Mouse (Mus musculus): ENCODE results near the gene Ccdc51. TPM values are rescaled to one million over a fixed set of nuclear protein-coding genes. Genes with fewer than 3 reads are reported as not detected.

The Ccdc51 gene
- polyA plus RNA-seq, 1 experiment from 2014 or later, result 16.8 TPM

GRCm38 (mm10) chr9:109113331-109113730, 31.0 kb downstream of the Ccdc51 start:
- H3K4me3 ChIP-seq (ENCODE audit: low read length), result no peak overlapping the region
- H3K4me1 ChIP-seq (ENCODE audit: insufficient read depth, low read length), result peaks cover 1% of the 10 kb centered on the region; the same call in 1 of the 2 replicates
- H3K4me2 ChIP-seq (replicated peaks; ENCODE audit: low read depth, low read length), result no peak overlapping the region
- no peaks in the 10 kb centered on the region for H3K9me3 ChIP-seq (ENCODE audit: low read length)
- H3K27me3 ChIP-seq (ENCODE audit: insufficient read depth, low read length), result no peaks in the 10 kb centered on the region
- H3K9ac ChIP-seq (replicated peaks; ENCODE audit: low read length), result no peak overlapping the region
- no peak overlapping the region for H3K27ac ChIP-seq (ENCODE audit: low read length)
- no peak for ATAC-seq (ENCODE audit: low FRiP score, low TSS enrichment)
- WGBS, result 88% methylated on average over 8 of the region's 8 CpGs
- peaks cover 90% of the 10 kb centered on the region for H3K36me3 ChIP-seq (ENCODE audit: insufficient read depth, low read length)

DNA sequence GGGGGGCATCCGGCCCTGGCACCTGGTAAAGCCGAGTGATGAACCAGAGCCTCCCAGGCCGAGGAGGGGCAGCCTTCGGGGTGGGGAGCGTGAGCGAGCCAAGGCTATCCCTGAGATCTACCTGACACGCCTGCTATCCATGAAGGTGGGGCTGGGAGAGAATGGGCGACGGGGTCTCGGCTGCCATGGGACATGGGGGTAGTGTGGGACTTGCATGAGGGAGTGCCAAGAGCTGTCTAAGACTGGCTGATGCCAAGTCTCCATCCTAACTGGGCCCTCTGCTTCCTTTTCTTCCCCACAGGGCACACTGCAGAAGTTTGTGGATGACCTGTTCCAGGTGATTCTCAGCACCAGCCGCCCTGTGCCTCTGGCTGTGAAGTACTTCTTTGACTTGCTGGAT, 32.0 kb downstream of the Ccdc51 start:
- H3K9ac ChIP-seq (replicated peaks; ENCODE audit: low read length), result no peak overlapping the region
- H3K4me2 ChIP-seq (replicated peaks; ENCODE audit: low read depth, low read length), result no peak overlapping the region
- ATAC-seq (ENCODE audit: low FRiP score, low TSS enrichment), result no peak
- H3K36me3 ChIP-seq (ENCODE audit: insufficient read depth, low read length), result peaks cover 91% of the 10 kb centered on the region
- no peaks in the 10 kb centered on the region for H3K27me3 ChIP-seq (ENCODE audit: insufficient read depth, low read length)
- 96% methylated on average over 11 of the region's 11 CpGs for WGBS
- H3K9me3 ChIP-seq (ENCODE audit: low read length), result no peaks in the 10 kb centered on the region
- H3K4me3 ChIP-seq (ENCODE audit: low read length), result no peak overlapping the region
- H3K4me1 ChIP-seq (ENCODE audit: insufficient read depth, low read length), result no peaks in the 10 kb centered on the region
- no peak overlapping the region for H3K27ac ChIP-seq (ENCODE audit: low read length)

GRCm38 (mm10) chr9:109114871-109115270, 32.6 kb downstream of the Ccdc51 start:
- Histone ChIP-seq H3K36me3 (ENCODE audit: insufficient read depth, low read length) (peaks cover 90% of the 10 kb centered on the region), H3K4me3 (ENCODE audit: low read length) (no peak overlapping the region), H3K27ac (ENCODE audit: low read length) (no peak overlapping the region), H3K27me3 (ENCODE audit: insufficient read depth, low read length) (no peaks in the 10 kb centered on the region), H3K4me2 (replicated peaks; ENCODE audit: low read depth, low read length) (no peak overlapping the region), H3K9me3 (ENCODE audit: low read length) (no peaks in the 10 kb centered on the region), H3K9ac (replicated peaks; ENCODE audit: low read length) (no peak overlapping the region), H3K4me1 (ENCODE audit: insufficient read depth, low read length) (no peaks in the 10 kb centered on the region)
- WGBS, result 93% methylated on average over 7 of the region's 7 CpGs
- ATAC-seq (ENCODE audit: low FRiP score, low TSS enrichment), result no peak

- H3K9me3 ChIP-seq (ENCODE audit: low read length), result no peaks in the 10 kb centered on the region
- no peaks in the 10 kb centered on the region for H3K27me3 ChIP-seq (ENCODE audit: insufficient read depth, low read length)
- ATAC-seq (ENCODE audit: low FRiP score, low TSS enrichment), result no peak
- no peak overlapping the region for H3K4me3 ChIP-seq (ENCODE audit: low read length)
- WGBS, result 91% methylated on average over 10 of the region's 10 CpGs
- H3K4me2 ChIP-seq (replicated peaks; ENCODE audit: low read depth, low read length), result no peak overlapping the region
- peaks cover 76% of the 10 kb centered on the region for H3K36me3 ChIP-seq (ENCODE audit: insufficient read depth, low read length)
- H3K9ac ChIP-seq (replicated peaks; ENCODE audit: low read length), result no peak overlapping the region
- no peaks in the 10 kb centered on the region for H3K4me1 ChIP-seq (ENCODE audit: insufficient read depth, low read length)
- H3K27ac ChIP-seq (ENCODE audit: low read length), result no peak overlapping the region
Observed at GRCm38 (mm10) chr9:109116205-109116604, 33.9 kb downstream of the Ccdc51 start.

GRCm38 (mm10) chr9:109118106-109118505, 35.8 kb downstream of the Ccdc51 start:
- no peaks in the 10 kb centered on the region for H3K4me1 ChIP-seq (ENCODE audit: insufficient read depth, low read length)
- no peak overlapping the region for H3K9ac ChIP-seq (replicated peaks; ENCODE audit: low read length)
- H3K27ac ChIP-seq (ENCODE audit: low read length), result no peak overlapping the region
- peaks cover 57% of the 10 kb centered on the region for H3K36me3 ChIP-seq (ENCODE audit: insufficient read depth, low read length)
- no peak overlapping the region for H3K4me2 ChIP-seq (replicated peaks; ENCODE audit: low read depth, low read length)
- no peaks in the 10 kb centered on the region for H3K9me3 ChIP-seq (ENCODE audit: low read length)
- H3K4me3 ChIP-seq (ENCODE audit: low read length), result no peak overlapping the region
- H3K27me3 ChIP-seq (ENCODE audit: insufficient read depth, low read length), result no peaks in the 10 kb centered on the region
- 77% methylated on average over 4 of the region's 4 CpGs for WGBS
- no peak for ATAC-seq (ENCODE audit: low FRiP score, low TSS enrichment)

DNA sequence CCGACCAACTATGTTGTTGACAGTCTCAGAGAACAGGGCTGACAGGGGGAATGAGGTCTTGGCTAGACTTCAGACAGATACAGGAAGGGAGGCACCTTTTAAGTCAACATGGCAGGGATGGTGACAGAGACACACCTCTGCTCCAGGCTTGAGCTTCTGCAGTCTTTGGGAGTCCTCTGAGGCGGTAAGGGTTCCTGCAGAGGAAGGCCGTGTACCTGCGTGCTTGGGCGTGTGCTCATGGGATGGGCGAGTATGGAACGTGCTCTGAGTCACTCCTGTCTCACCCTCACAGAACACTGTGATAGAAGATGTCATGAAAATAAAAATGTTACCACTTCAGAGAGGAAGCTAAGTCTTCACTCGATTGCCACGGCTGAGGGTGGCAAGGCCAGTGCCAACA, 37.3 kb downstream of the Ccdc51 start:
- Histone ChIP-seq H3K4me1 (ENCODE audit: insufficient read depth, low read length) (no peaks in the 10 kb centered on the region), H3K27me3 (ENCODE audit: insufficient read depth, low read length) (no peaks in the 10 kb centered on the region), H3K4me3 (ENCODE audit: low read length) (no peak overlapping the region), H3K36me3 (ENCODE audit: insufficient read depth, low read length) (peaks cover 42% of the 10 kb centered on the region), H3K9ac (replicated peaks; ENCODE audit: low read length) (no peak overlapping the region), H3K9me3 (ENCODE audit: low read length) (no peaks in the 10 kb centered on the region), H3K27ac (ENCODE audit: low read length) (no peak overlapping the region), H3K4me2 (replicated peaks; ENCODE audit: low read depth, low read length) (no peak overlapping the region)
- ATAC-seq (ENCODE audit: low FRiP score, low TSS enrichment), result no peak
- 89% methylated on average over 9 of the region's 9 CpGs for WGBS

DNA sequence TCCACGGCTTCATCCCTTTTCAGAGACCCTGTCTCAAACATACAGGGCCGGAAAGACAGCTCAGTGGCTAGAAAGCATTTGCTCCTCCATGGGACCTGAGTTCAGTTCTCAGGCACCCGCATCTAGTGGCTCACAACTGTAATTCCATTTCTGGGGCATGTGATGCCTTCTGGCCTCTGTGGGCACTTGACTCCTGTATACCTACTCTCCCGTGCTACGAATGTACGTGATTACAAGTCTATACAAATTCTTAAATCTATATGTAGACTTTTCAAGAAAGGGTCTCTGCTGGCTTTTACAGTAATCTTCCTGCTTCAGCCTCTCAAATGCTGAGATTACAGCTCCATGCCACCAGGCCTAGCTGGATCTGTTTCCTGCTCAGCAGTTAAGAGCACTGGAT, 38.7 kb downstream of the Ccdc51 start:
- no peak overlapping the region for H3K4me3 ChIP-seq (ENCODE audit: low read length)
- WGBS, result 85% methylated on average over 6 of the region's 6 CpGs

GRCm38 (mm10) chr9:109122553-109123085, 40.3 kb downstream of the Ccdc51 start:
- H3K4me3 ChIP-seq (ENCODE audit: low read length), result no peak overlapping the region
- H3K4me2 ChIP-seq (replicated peaks; ENCODE audit: low read depth, low read length), result no peak overlapping the region
- peaks cover 19% of the 10 kb centered on the region for H3K36me3 ChIP-seq (ENCODE audit: insufficient read depth, low read length)
- no peak overlapping the region for H3K9ac ChIP-seq (replicated peaks; ENCODE audit: low read length)
- no peaks in the 10 kb centered on the region for H3K27me3 ChIP-seq (ENCODE audit: insufficient read depth, low read length)
- H3K4me1 ChIP-seq (ENCODE audit: insufficient read depth, low read length), result no peaks in the 10 kb centered on the region
- WGBS, result 43% methylated on average over 2 of the region's 2 CpGs
- H3K27ac ChIP-seq (ENCODE audit: low read length), result no peak overlapping the region
- H3K9me3 ChIP-seq (ENCODE audit: low read length), result no peaks in the 10 kb centered on the region
- ATAC-seq (ENCODE audit: low FRiP score, low TSS enrichment), result 0 out of 2 replicates have a peak, but pooled peaks have one; percentile 1

More for the DNA sequence above, 38.7 kb downstream of the Ccdc51 start:
- Histone ChIP-seq H3K27me3 (ENCODE audit: insufficient read depth, low read length) (no peaks in the 10 kb centered on the region), H3K9ac (replicated peaks; ENCODE audit: low read length) (no peak overlapping the region), H3K4me1 (ENCODE audit: insufficient read depth, low read length) (no peaks in the 10 kb centered on the region), H3K36me3 (ENCODE audit: insufficient read depth, low read length) (peaks cover 29% of the 10 kb centered on the region), H3K27ac (ENCODE audit: low read length) (peak overlapping the region; percentile 10; the same call in 1 of the 2 replicates), H3K9me3 (ENCODE audit: low read length) (no peaks in the 10 kb centered on the region), H3K4me2 (replicated peaks; ENCODE audit: low read depth, low read length) (no peak overlapping the region)
- ATAC-seq (ENCODE audit: low FRiP score, low TSS enrichment), result no peak

GRCm38 (mm10) chr9:109123266-109123665, 41.0 kb downstream of the Ccdc51 start:
- WGBS, result 52% methylated on average over 6 of the region's 6 CpGs
- ATAC-seq (ENCODE audit: low FRiP score, low TSS enrichment), result no peak

DNA sequence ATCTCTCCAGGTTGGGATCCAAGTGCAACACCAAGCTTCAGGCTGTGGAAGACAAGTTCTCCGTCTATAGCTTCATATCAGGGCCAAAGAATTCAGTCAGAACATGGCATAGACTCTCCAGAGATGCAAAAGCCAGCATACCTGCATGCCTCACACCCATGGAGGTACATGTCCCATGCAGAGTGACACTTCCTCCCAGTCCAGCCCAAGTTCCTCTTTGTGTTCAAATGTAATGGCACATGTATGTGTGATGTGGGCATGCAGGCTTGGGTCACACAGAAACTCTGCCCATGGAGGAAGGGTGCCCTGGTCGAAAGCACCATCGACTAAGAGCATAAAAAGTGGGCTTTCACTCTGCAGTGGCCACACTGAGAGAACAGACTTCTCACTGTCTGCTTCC, 41.9 kb downstream of the Ccdc51 start:
- Histone ChIP-seq H3K27me3 (ENCODE audit: insufficient read depth, low read length) (no peaks in the 10 kb centered on the region), H3K4me1 (ENCODE audit: insufficient read depth, low read length) (no peaks in the 10 kb centered on the region), H3K9ac (replicated peaks; ENCODE audit: low read length) (no peak overlapping the region), H3K36me3 (ENCODE audit: insufficient read depth, low read length) (0 out of 2 replicates have a peak, but pooled peaks cover 6% of the 10 kb centered on the region), H3K9me3 (ENCODE audit: low read length) (no peaks in the 10 kb centered on the region), H3K4me2 (replicated peaks; ENCODE audit: low read depth, low read length) (no peak overlapping the region), H3K27ac (ENCODE audit: low read length) (no peak overlapping the region), H3K4me3 (ENCODE audit: low read length) (no peak overlapping the region)
- WGBS, result 84% methylated on average over 3 of the region's 3 CpGs
- ATAC-seq (ENCODE audit: low FRiP score, low TSS enrichment), result no peak

More at GRCm38 (mm10) chr9:109123266-109123665, 41.0 kb downstream of the Ccdc51 start:
- Histone ChIP-seq H3K4me1 (ENCODE audit: insufficient read depth, low read length) (no peaks in the 10 kb centered on the region), H3K4me3 (ENCODE audit: low read length) (no peak overlapping the region), H3K27me3 (ENCODE audit: insufficient read depth, low read length) (no peaks in the 10 kb centered on the region), H3K4me2 (replicated peaks; ENCODE audit: low read depth, low read length) (no peak overlapping the region), H3K9me3 (ENCODE audit: low read length) (no peaks in the 10 kb centered on the region), H3K9ac (replicated peaks; ENCODE audit: low read length) (no peak overlapping the region), H3K36me3 (ENCODE audit: insufficient read depth, low read length) (peaks cover 14% of the 10 kb centered on the region), H3K27ac (ENCODE audit: low read length) (no peak overlapping the region)
